Mouse (Mus musculus) kidney, adult 2 months (tissue): ENCODE data around the gene Cyp3a13. TPM values are rescaled to one million over a fixed set of nuclear protein-coding genes. Genes with fewer than 3 reads are reported as not detected.

ENCODE experiments used
- DNase-seq: peaks from one replicate; pipeline ENCODE4 v3.0.0; 2021
- H3K27ac ChIP-seq: fragments of 200-500 bp; 2 replicates; pipeline ENCODE4 v1.5.1; 2012; ENCODE audit warnings: low read depth, low read length, control low read depth, inconsistent platforms; ENCODE audit not compliant: insufficient read depth
- H3K27me3 ChIP-seq: fragments of 200-500 bp; replicated peaks from 2 replicates; pipeline ENCODE4 v1.6.1; 2012; ENCODE audit warnings: mild to moderate bottlenecking, moderate library complexity, low read length, inconsistent platforms; ENCODE audit not compliant: control insufficient read depth, insufficient read depth
- H3K36me3 ChIP-seq: fragments of 200-500 bp; 2 replicates; pipeline ENCODE4 v1.6.1; 2012; ENCODE audit warnings: mild to moderate bottlenecking, moderate library complexity, low read length, inconsistent platforms; ENCODE audit not compliant: control insufficient read depth, insufficient read depth
- H3K4me1 ChIP-seq: fragments of 200-500 bp; 2 replicates; pipeline ENCODE4 v1.6.1; 2011; ENCODE audit warnings: low read length; ENCODE audit not compliant: control insufficient read depth, insufficient read depth
- H3K4me3 ChIP-seq: fragments of 200-500 bp; 2 replicates; pipeline ENCODE4 v1.5.1; 2011; ENCODE audit warnings: mild to moderate bottlenecking, low read depth, low read length, control low read depth; ENCODE audit not compliant: insufficient read depth
- CTCF ChIP-seq: fragments of 200-500 bp; conservative IDR thresholded peaks from 2 replicates; pipeline ENCODE4 v1.5.1; 2011; ENCODE audit warnings: low read depth, mild to moderate bottlenecking, control low read depth, low read length, moderate library complexity, mixed read lengths; ENCODE audit not compliant: insufficient read depth, insufficient read length
- POLR2A ChIP-seq: fragments of 200-500 bp; IDR thresholded peaks from one replicate; pipeline ENCODE4 v1.6.1; 2011; ENCODE audit warnings: low read depth, low read length, control low read depth
- WGBS: fragments of 180-500 bp; shearing (Covaris S2); methylation state at CpG from one replicate; pipeline ENCODE4 v1.1.7; 2018; 5-methylcytosine and 5-hydroxymethylcytosine counted together
- polyA plus RNA-seq: library from polyadenylated mRNA; depleted of rRNA; stranded (reverse); fragments of >200 nt; gene quantifications from 2 replicates; pipeline ENCODE4 v1.2.3, GENCODE M21; 2012; rRNA removed

Cyp3a13 gene
- polyA plus RNA-seq: 0.22 and 0.31 TPM in 2 replicates

DNA sequence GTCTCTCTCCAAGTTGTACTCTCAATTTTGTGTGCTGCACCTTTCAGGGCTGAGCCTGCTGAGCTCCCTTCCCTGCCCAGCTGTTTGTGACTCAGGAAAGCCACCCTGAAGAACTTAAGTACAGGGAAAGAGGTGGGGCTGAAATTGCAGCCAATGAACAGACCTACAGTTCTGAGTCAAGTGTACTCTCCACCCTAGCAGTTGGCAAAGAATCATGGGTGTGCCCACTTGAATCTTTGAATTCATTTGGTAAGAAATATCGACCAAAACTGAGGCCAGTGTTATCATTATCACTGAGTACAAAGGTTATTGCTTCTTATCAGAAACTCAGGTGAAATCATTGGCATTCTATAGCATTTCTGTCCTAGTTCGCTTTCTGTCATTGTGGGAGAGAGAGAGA, at the start of gene Cyp3a13:
TSS of gene Cyp3a13 (minus strand) at position 88 of the 400 bp plus-strand sequence.
- Histone ChIP-seq H3K27ac (no peak within 1 kb of the TSS; the same call in 1 of the 2 replicates), H3K4me1 (0 out of 2 replicates have a peak, but pooled peaks cover under 1% of the 10 kb centered on the region), H3K4me3 (no peak within 1 kb of the TSS), H3K36me3 (no peaks in the 10 kb centered on the region), H3K27me3 (no peaks in the 10 kb centered on the region)
- TF ChIP-seq CTCF (no peak), POLR2A (no peak)
- DNase-seq: peak; percentile 7
- WGBS: 56% methylated on average over 2 of the region's 2 CpGs

DNA sequence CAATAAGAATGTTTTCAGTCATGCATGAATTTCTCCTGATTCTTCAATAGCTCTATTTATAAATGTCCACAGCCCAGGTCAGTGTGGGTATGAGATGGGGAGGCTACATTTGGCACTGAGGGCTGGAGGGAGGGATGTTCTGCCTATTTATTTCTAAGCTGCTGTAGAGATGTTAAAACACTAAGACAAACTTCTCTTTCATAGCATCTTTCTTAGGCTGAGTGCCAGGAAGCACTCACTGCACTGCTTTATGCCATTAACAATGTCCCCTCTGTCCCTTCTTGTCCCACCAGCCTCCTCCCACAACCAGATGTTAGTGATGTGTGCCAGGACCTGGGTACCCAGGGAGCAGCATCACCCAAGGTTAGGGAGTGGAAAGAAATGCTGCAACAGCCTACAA, 45.1 kb upstream of the Cyp3a13 start:
- TF ChIP-seq CTCF (no peak), POLR2A (no peak)
- no peaks in the 10 kb centered on the region for H3K4me1 ChIP-seq
- no peak for DNase-seq
- H3K4me3 ChIP-seq: no peak overlapping the region
- no peaks in the 10 kb centered on the region; the same call in 1 of the 2 replicates for H3K27me3 ChIP-seq
- H3K36me3 ChIP-seq: no peaks in the 10 kb centered on the region
- no peak overlapping the region for H3K27ac ChIP-seq

DNA sequence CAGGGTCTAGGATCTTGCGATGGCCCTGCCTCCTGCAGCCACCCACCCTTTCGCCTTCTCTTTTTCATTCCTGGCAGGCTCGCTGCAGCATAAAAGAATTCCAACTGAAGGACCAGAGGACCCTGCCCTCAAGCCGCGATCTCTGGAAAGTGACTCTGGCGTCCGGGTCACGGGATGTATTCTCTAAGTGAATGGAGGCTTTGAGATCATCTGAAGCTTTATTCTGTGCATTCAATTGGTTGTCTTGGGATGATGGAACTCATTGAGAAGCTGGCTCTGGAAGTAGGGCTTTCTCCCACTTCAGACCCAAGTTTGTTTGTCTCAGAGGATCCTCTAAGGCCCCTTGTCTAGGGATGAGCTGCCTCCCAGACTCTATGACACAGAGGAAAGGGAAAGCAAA, 41.5 kb upstream of the Cyp3a13 start, which contains the start of gene Gjc3:
TSS of gene Gjc3 (minus strand) at position 154 of the 400 bp plus-strand sequence.
- no peak for DNase-seq
- no peak for TF ChIP-seq CTCF
- TF ChIP-seq POLR2A: no peak
- no peak within 1 kb of the TSS for H3K4me3 ChIP-seq
- H3K27me3 ChIP-seq: no peaks in the 10 kb centered on the region
- no peak within 1 kb of the TSS for H3K27ac ChIP-seq
- H3K4me1 ChIP-seq: no peaks in the 10 kb centered on the region
- no peaks in the 10 kb centered on the region for H3K36me3 ChIP-seq
- 85% methylated on average over 8 of the region's 8 CpGs for whole genome bisulfite sequencing

DNA sequence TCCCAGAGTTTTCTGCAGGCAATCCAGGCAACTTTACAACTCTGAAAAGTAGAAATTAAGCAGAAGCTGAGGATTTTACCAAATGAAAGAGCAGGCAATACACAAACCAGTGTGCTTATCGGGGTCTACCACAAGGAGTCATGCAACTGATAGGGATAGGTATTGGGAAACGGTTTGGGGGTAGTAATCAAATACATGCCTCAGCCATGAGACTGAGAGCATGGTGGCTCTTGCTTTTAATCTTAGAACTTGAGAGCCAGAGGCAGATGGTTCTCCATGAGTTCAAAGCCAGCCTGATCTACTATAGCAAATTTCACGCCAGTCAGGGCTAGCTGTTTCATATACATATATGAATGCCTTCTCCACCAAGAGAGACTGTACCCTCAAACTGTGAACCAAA, 35.0 kb upstream of the Cyp3a13 start:
- Histone ChIP-seq H3K4me1 (no peaks in the 10 kb centered on the region), H3K27me3 (no peaks in the 10 kb centered on the region; the same call in 1 of the 2 replicates), H3K27ac (no peak overlapping the region), H3K36me3 (no peaks in the 10 kb centered on the region), H3K4me3 (no peak overlapping the region)
- 92% methylated on average over 3 of the region's 3 CpGs for WGBS
- no peak for TF ChIP-seq POLR2A
- TF ChIP-seq CTCF: no peak
- no peak for DNase-seq

DNA sequence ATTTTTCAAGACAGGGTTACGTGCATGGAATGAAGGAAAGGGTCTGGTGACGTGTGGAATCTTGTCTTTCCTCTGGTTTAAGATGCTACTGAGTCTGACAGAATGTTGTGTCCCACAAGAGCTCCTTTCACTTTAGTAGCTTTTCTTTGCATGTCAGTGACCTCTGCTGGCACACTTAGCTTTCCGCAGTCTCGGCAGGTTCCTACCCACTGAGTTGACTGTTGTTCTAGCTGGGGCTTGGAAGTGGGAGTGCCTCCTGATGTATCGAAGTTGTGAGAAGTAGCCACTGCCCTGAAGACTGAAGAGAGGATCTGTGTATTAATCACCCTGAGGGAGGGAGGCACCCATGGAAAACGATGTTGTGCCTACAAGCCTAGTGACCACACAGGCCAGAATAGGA, 29.8 kb upstream of the Cyp3a13 start:
- Histone ChIP-seq H3K27me3 (no peaks in the 10 kb centered on the region; the same call in 1 of the 2 replicates), H3K27ac (no peak overlapping the region), H3K4me1 (no peaks in the 10 kb centered on the region), H3K4me3 (no peak overlapping the region), H3K36me3 (no peaks in the 10 kb centered on the region)
- TF ChIP-seq CTCF (peak; percentile 72), POLR2A (no peak)
- 23% methylated on average over 6 of the region's 6 CpGs for WGBS
- DNase-seq: peak; percentile 56

DNA sequence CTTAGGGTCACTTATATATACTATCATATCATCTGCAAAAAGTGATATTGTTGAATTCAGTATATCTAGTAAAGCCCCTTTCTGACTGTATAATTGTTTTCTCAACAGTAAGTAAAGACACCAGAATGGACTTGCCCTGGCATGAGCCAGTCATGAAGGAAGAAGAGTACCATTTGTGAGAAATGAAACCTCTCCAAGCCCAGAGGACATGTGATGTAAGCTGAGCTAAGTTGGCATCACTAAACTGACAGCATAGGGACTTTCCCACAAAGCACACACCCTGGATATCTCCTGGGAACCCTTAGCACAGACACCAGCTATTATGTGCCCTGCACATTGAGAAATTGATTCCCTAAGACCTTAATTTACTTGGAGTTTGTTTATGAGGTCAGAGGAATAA, 25.9 kb upstream of the Cyp3a13 start:
- TF ChIP-seq POLR2A: no peak
- no peak for TF ChIP-seq CTCF
- H3K27me3 ChIP-seq: no peaks in the 10 kb centered on the region

DNA sequence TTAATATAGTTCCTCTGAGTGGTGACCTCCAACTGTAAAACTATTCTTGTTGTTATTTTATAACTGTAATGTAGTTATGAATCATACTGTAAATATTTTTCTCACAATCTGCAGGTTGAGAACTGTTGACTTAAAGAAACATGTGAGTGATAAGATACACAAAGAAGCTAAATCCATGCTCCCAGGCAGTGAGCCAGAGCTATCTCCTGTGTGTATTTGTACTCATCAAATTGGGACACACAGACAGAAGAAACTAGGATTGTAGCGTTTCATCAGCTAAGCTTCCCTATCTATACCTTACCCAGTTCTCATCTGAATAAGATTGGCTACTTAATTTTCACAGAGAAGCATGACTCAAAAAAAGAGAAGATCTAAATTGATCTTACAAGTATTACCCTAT, 21.7 kb upstream of the Cyp3a13 start:
- H3K27me3 ChIP-seq: no peaks in the 10 kb centered on the region

More for the DNA sequence above, 25.9 kb upstream of the Cyp3a13 start:
- DNase-seq: no peak
- H3K36me3 ChIP-seq: no peaks in the 10 kb centered on the region
- H3K27ac ChIP-seq: no peak overlapping the region
- H3K4me1 ChIP-seq: no peaks in the 10 kb centered on the region
- H3K4me3 ChIP-seq: no peak overlapping the region

DNA sequence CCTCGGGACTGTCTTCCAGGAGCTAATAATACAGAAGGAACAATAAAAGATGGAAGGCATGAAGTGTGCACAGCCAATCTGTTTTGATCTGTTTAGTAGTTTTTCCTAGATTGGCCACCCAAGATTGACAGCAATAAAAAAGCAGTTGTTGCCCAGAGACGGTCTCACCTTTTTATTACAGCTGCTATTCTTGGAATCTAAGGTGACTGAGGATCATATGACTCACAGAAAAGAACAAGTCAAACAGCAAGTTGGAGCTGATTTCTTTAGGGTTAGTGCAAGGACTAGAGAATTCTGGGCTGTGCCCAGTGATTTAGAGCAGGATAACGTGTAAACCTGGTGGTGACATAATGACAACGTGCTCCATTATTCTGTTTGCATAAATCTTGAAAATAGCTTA, 19.5 kb upstream of the Cyp3a13 start:
- TF ChIP-seq CTCF: no peak
- TF ChIP-seq POLR2A: no peak
- no peaks in the 10 kb centered on the region for H3K4me1 ChIP-seq
- no peak overlapping the region for H3K4me3 ChIP-seq
- no peak for DNase-seq
- no peak overlapping the region for H3K27ac ChIP-seq
- no peaks in the 10 kb centered on the region for H3K27me3 ChIP-seq
- H3K36me3 ChIP-seq: no peaks in the 10 kb centered on the region
- WGBS: 49% methylated on average over 4 of the region's 4 CpGs

More for the DNA sequence above, 21.7 kb upstream of the Cyp3a13 start:
- no peak for DNase-seq
- no peak overlapping the region for H3K4me3 ChIP-seq
- no peak overlapping the region for H3K27ac ChIP-seq
- TF ChIP-seq POLR2A (no peak), CTCF (no peak)
- H3K36me3 ChIP-seq: no peaks in the 10 kb centered on the region
- H3K4me1 ChIP-seq: no peaks in the 10 kb centered on the region
- WGBS: 80% methylated on average over 1 of the region's 1 CpGs
